Mouse (Mus musculus) 416B (cell line): ENCODE measurements at regions not wholly inside any gene's neighbourhood (a gene's known extent, or its start where the extent isn't known, plus 50 kb on each side); places are given as distances from the start of the nearest gene placed in this dataset.

Experiments used
- DNase-seq: peaks from one replicate; pipeline ENCODE4 v3.0.0; 2011; ENCODE audit warnings: low read depth

DNA sequence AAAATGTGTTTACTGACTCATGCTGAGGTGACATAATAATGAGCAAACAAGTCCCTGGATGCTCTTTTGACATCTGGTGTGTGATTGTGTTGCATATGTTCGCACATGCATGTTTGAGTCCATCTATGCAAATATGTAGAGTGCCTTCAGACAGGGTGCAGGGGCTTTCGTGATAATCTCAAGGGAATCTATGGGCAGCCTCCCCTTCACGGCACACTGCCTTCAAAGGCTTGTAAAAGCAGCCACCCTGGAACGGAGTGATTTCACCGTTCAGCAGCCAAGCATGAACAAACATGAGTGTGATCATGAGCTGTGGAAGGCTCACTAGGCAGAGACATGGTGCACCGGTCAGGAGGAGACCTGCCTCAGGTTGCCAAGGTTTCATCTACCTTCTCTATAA lies 57.1 kb upstream of the Mbip start:
- no peak for DNase-seq

DNA sequence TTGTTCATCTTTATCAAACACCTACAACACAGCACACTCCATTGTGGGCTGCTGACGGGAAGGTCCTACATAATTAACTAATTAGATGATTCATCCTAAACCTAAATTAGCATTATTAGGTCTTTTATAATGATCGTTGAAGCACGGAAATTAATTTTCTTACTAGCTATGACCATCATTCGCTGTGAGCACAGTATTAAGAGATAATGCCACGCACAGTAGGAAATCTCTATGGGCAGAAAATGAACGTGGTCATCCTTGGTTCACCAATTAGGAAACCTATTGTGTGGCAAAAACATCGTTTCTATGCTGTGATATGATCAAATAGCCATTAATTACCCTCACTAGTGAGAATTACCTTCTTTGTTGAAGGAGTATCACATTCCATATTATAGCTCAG lies 56.4 kb upstream of the Mbip start:
- DNase-seq, result no peak
